Mouse (Mus musculus) granulocyte monocyte progenitor cell, adult 5-6 weeks (primary cell): ENCODE results near the gene Tango6. TPM values are rescaled to one million over a fixed set of nuclear protein-coding genes. Genes with fewer than 3 reads are reported as not detected.

ENCODE experiments used
- total RNA-seq, 2 experiments: library from RNA; stranded (forward) in 1 of 2; stranded (reverse) in 1 of 2; fragments of 200-712, 200-1000 nt in 1 of 2; fragments of >200 nt in 1 of 2; fragmentation: Nextera tagmentation in 1 of 2; gene quantifications; 2 replicates each; pipeline ENCODE4 v1.2.3; 2014 to 2017

Gene Tango6
- total RNA-seq, 2 experiments from 2014 or later, result 7.0 to 12.5 TPM

Other genes with a start within 250 kb of the Tango6 start
- not detected in 2 replicates for gene 6030452D12Rik, start 182.5 kb upstream of the Tango6 start, total RNA-seq (2014; fragmentation: Nextera tagmentation)
- gene 6030452D12Rik, start 182.5 kb upstream of the Tango6 start, total RNA-seq (2017), result not detected in 2 replicates
- gene Cdh3, start 172.2 kb upstream of the Tango6 start, total RNA-seq (2014; fragmentation: Nextera tagmentation), result not detected in 2 replicates
- gene Cdh3, start 172.2 kb upstream of the Tango6 start, total RNA-seq (2017), result not detected in 2 replicates
- 29.2 and 30.2 TPM in 2 replicates for gene Gm10073, start 109.6 kb upstream of the Tango6 start, total RNA-seq (2014; fragmentation: Nextera tagmentation)
- gene Gm10073, start 109.6 kb upstream of the Tango6 start, total RNA-seq (2017), result 8.2 and 10.8 TPM in 2 replicates
- 1.1 and 4.6 TPM in 2 replicates for gene Cdh1, start 79.7 kb upstream of the Tango6 start, total RNA-seq (2014; fragmentation: Nextera tagmentation)
- gene Cdh1, start 79.7 kb upstream of the Tango6 start, total RNA-seq (2017), result 0.88 and 1.6 TPM in 2 replicates
- not detected in 2 replicates for gene Has3, start 187.2 kb downstream of the Tango6 start, total RNA-seq (2014; fragmentation: Nextera tagmentation)
- 0.17 and 0.77 TPM in 2 replicates for gene Has3, start 187.2 kb downstream of the Tango6 start, total RNA-seq (2017)
- gene Utp4, start 210.6 kb downstream of the Tango6 start, total RNA-seq (2014; fragmentation: Nextera tagmentation), result 55.7 and 56.0 TPM in 2 replicates
- 50.3 and 57.8 TPM in 2 replicates for gene Utp4, start 210.6 kb downstream of the Tango6 start, total RNA-seq (2017)